Mouse (Mus musculus) megakaryocyte, embryonic 14.5 days (primary cell): Measurements from ENCODE around the gene Kcnip4.

Experiments
- FLI1 ChIP-seq: IDR thresholded peaks from 2 replicates; pipeline ENCODE4 v1.6.1; 2012; ENCODE audit warnings: low read length, inconsistent platforms, mixed read lengths
- GATA1 ChIP-seq: IDR thresholded peaks from 3 replicates; pipeline ENCODE4 v1.6.1; 2012; ENCODE audit warnings: mixed read lengths, low read length, inconsistent platforms, borderline replicate concordance

- TF ChIP-seq FLI1 (no peak), GATA1 (no peak)
Measured at GRCm38 (mm10) chr5:49337164-49337563, 187.5 kb downstream of the Kcnip4 start.
